Comparison of ENCODE assay signal across 8 mouse cellular contexts in the genomic region with DNA sequence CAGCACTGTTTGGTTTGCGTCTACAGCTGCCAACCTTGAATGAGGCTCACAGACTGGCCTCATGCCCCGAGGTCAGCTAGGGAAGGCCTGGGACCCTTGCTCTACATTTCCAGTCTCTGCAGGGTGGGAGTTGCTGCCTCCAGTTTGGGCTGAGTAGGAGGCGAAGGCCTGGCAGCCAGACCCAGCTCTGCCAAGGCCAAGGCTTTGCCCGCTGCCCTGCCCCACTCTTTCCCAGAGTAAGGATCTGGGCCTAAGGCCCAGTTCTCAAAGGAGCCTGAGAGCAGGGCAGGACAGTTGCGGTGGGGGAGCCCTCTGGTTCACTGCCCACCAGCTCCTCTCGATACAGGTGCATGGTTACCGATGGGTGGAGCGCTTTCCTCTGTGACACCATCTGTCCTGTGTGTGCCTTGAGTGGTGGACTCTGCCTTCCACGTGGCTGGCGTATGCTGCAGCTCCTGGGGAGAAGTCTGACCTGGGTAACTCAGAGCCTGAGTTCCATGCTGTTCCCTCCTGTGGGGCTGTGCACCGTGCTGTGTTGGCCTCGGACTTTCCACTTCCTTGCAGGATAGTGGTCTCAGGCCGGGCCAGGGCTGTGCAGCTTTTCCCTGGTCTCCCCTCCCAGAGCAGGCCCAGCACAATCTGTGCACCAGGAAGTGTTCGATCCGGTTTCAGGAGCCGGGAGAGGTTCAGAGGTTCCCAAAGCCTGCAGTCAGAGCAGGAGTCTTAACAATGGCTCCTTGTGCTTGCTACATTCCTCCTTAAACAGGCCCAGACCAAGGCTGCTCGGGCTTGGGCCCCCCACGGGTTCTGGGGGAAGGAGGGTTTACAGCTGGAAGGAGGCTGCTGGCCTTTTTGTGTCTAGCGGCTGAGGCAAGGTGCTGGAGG.
DNase-seq lines count a peak whose midpoint lies in the region; ATAC-seq lines count a peak whose summit lies in the region.

No protein-coding gene starts in this region.

- peak overlapping the region; percentile 54 for H3K27ac ChIP-seq in lung, embryonic 15.5 days
- peak overlapping the region; percentile 92 for H3K27ac ChIP-seq in embryonic facial prominence, embryonic 14.5 days (replicated peaks; ENCODE audit: low read depth, low read length)
- H3K27ac ChIP-seq in midbrain, embryonic 13.5 days: peak overlapping the region; percentile 28; the same call in 1 of the 2 replicates

- peak; percentile 12; the same call in 1 of the 2 replicates for ATAC-seq in lung, embryonic 15.5 days (ENCODE audit: borderline replicate concordance, extremely low read depth, low FRiP score, low TSS enrichment)
- peak; percentile 62 for ATAC-seq in embryonic facial prominence, embryonic 14.5 days (ENCODE audit: low read depth)
- ATAC-seq in midbrain, embryonic 13.5 days: peak; percentile 57
- ATAC-seq in megakaryocyte progenitor cell, adult 5-6 weeks (replicated peaks; ENCODE audit: poor library complexity): no peak

- DNase-seq in lung, postnatal 36 days: no peak
- peak; percentile 81 for DNase-seq in embryonic facial prominence, embryonic 14.5 days (ENCODE audit: low spot score)
- DNase-seq in kidney, adult 11 months: peak; percentile 88
- no peak for DNase-seq in spleen, postnatal 10 days (ENCODE audit: low spot score in 2 of 2)
- DNase-seq in layer of hippocampus, adult 9-11 months: no peak

- no peak overlapping the region for H3K4me3 ChIP-seq in lung, embryonic 15.5 days
- no peak overlapping the region for H3K4me3 ChIP-seq in embryonic facial prominence, embryonic 14.5 days (ENCODE audit: low read depth, low read length)
- no peak overlapping the region for H3K4me3 ChIP-seq in midbrain, embryonic 13.5 days (replicated peaks)

- no peaks in the 10 kb centered on the region for H3K9me3 ChIP-seq in lung, embryonic 15.5 days
- no peaks in the 10 kb centered on the region for H3K9me3 ChIP-seq in embryonic facial prominence, embryonic 14.5 days (ENCODE audit: control insufficient read depth, low read length)
- H3K9me3 ChIP-seq in midbrain, embryonic 13.5 days: no peaks in the 10 kb centered on the region

- H3K9ac ChIP-seq in lung, embryonic 15.5 days: no peak overlapping the region
- H3K9ac ChIP-seq in embryonic facial prominence, embryonic 14.5 days (ENCODE audit: low read depth, low read length): peak overlapping the region; percentile 52
- H3K9ac ChIP-seq in midbrain, embryonic 13.5 days (replicated peaks): peak overlapping the region; percentile 33; the same call in 1 of the 2 replicates

- H3K4me2 ChIP-seq in lung, embryonic 15.5 days: no peak overlapping the region
- H3K4me2 ChIP-seq in embryonic facial prominence, embryonic 14.5 days (ENCODE audit: low read depth, low read length): peak overlapping the region; percentile 18
- H3K4me2 ChIP-seq in midbrain, embryonic 13.5 days (replicated peaks): no peak overlapping the region

- no peaks in the 10 kb centered on the region for H3K27me3 ChIP-seq in lung, embryonic 15.5 days
- H3K27me3 ChIP-seq in embryonic facial prominence, embryonic 14.5 days (replicated peaks; ENCODE audit: control insufficient read depth, insufficient read depth, low read length): no peaks in the 10 kb centered on the region
- H3K27me3 ChIP-seq in midbrain, embryonic 13.5 days: no peaks in the 10 kb centered on the region

- H3K4me1 ChIP-seq in lung, embryonic 15.5 days: peaks cover 54% of the 10 kb centered on the region
- H3K4me1 ChIP-seq in embryonic facial prominence, embryonic 14.5 days (ENCODE audit: control insufficient read depth, insufficient read depth, low read length): peaks cover 47% of the 10 kb centered on the region
- H3K4me1 ChIP-seq in midbrain, embryonic 13.5 days (replicated peaks): peaks cover 36% of the 10 kb centered on the region

- no peaks in the 10 kb centered on the region for H3K36me3 ChIP-seq in lung, embryonic 15.5 days
- no peaks in the 10 kb centered on the region for H3K36me3 ChIP-seq in embryonic facial prominence, embryonic 14.5 days (ENCODE audit: control insufficient read depth, insufficient read depth, low read length)
- no peaks in the 10 kb centered on the region for H3K36me3 ChIP-seq in midbrain, embryonic 13.5 days

- 45% methylated on average over 19 of the region's 19 CpGs for WGBS in lung, embryonic 15.5 days
- 21% methylated on average over 19 of the region's 19 CpGs for WGBS in embryonic facial prominence, embryonic 14.5 days
- WGBS in midbrain, embryonic 13.5 days: 43% methylated on average over 19 of the region's 19 CpGs

Comparison
In these comparisons a context has a peak if more than half of its experiments do, and no peak if none do; other contexts are left out.
1. H3K27ac ChIP-seq: peak in every context shown above with its lines; median percentile 92 in embryonic facial prominence, embryonic 14.5 days; 54 in lung, embryonic 15.5 days; 28 in midbrain, embryonic 13.5 days.
2. DNase-seq: peak in embryonic facial prominence, embryonic 14.5 days (single experiment) and kidney, adult 11 months (single experiment); none in lung, postnatal 36 days (single experiment), spleen, postnatal 10 days (0 of 2) and layer of hippocampus, adult 9-11 months (single experiment).